Mouse (Mus musculus): ENCODE data around the gene Cnih3.

Gene Cnih3

DNA sequence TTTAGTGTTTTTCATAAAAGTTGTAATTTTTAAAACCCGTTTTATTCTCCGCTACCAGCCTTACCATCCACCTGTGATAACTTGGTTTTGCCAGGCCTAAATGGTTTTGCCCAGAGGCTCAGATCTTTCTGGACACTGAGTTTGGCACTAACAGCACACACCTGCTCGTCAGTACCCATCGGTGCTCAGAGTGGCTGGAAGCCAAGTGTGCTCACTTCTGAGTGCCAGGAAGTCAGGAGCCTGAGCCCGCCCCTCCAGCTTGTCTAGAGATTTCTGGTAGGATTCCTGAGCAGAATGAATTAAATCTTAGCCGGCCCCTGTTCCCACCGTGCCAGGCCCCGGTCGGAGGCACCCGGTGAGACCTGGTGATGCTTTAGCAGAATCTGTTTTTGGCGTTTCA, 54.9 kb downstream of the Cnih3 start:
- DNase-seq (ENCODE audit: low read depth, low spot score): no peak

DNA sequence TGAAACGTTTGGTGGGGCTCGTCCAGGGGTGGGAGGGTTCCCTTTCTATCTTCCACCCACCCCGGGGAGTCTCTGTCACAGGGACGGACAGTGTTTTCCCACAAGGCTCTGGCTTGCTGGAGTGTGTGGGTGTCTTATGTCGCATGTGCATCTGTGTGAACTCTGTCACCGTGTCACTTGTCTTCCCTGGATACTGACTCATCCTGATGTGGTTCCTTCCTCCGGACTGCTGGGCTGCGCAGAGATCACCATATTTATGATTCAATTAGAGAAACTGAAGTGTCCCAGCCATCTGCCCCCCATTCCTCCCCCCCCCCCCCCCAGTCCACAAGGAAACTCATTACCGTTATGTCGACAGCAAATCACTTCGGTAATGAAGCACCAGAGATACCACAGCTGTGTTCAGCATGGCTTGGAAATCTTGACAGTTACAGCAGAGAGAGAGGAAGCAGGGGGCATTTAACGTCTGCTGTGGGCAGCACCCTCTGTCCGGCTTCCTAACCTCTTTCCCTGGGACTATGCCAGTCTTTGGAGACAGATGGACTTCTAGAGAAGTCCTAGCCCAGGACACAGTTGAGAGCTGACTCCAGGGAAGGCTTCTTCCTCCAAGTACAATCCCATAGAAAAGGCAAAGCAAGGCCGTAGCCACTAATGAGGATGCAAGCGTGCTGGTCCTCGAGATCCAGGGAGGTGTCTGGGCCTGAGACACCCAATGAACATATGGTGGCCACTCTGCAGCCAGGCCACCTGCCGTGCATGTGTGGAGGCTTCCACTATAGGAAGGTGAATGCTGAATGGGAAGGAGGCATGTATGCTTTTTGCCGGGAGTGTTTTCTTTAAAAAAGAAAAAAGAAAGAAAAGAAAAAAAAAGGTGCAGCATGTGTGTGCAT, 55.9 kb downstream of the Cnih3 start:
- no peak for DNase-seq (ENCODE audit: low read depth, low spot score)

DNA sequence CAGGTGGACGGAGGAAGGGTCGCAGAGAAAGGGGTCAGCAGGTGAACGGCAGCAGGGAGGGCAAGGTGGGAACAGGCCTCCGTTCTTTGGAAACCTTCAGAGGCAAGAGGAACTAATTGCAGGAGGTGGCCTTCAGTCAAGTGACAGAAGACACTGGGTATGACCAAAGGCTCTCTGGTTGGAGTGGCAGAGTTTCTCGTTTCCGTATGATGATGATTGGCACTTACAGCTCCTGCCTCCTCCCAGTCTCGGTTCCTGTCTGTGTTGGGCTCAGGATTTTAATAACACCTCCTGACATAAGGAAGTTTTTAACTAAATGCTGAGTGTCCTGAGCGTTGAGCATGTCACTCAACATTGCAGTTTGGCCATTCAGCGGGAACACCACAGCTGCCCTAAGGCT, 57.3 kb downstream of the Cnih3 start:
- no peak for DNase-seq (ENCODE audit: low read depth, low spot score)

DNA sequence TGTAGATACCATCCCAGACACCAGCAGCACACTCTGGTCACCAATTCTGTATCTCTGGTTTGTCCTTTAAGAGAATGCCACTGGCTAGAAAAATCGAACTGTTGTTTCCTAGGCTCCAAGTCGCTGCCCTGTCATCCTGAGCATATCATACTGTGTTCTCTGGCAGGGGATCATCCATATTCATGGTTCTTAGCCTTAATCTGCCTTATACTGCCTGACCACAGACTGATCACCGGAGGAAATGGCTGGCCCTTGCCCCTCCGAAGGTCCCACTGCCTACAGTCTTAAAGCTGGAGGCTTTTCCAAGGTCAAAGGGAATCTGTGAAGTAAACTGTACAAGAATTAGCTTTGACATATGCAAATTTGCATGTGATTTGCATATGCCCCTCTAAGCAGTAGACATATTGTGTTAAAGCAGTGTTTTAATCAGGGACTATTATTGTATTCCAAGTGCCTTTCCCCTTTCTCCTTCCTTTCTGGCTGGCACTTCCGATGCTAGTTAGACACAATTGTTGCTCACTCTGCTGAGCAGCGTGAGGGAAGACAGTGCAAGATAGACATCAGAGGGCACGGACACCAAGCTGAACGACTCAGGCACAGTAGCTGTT, 58.3 kb downstream of the Cnih3 start:
- no peak for DNase-seq (ENCODE audit: low read depth, low spot score)

DNA sequence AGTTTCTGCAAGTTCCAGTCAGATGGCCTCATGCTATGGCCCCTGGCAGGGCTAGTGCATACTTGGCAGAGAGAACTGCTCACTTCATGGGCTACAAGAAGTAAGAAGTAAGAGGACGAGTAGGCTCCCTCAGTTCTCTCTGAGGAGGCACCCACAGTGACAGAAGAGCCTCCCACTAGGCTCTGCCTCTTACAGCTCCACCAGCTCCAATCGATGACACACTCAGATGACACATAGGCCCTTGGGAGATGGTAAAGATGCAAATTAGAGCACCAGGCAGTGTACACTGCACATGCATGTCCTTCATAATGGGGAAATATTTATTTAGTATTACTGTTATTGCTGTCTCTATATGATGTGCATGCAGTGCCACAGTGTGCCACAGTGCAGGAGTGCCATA, 62.6 kb downstream of the Cnih3 start:
- DNase-seq (ENCODE audit: low read depth, low spot score): no peak

DNA sequence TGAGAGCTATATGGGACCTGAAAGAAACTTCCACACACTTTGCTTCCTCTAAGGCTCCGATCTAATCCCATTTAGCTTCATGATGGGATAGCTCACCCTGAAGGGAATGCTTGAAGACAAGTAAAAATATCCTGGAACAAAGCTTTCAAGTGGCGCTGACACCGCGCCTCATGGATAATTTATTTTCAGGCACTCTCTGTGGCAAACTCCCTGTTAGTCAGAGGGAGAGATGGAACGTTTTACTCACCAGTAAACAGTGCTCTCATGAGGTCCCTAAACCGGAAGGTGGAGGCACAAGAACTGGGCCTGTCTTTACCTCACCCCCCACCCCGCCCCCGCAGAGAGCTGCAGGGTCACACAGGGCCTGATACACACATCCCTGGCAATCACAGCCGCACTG, 64.4 kb downstream of the Cnih3 start:
- no peak for DNase-seq (ENCODE audit: low read depth, low spot score)

DNA sequence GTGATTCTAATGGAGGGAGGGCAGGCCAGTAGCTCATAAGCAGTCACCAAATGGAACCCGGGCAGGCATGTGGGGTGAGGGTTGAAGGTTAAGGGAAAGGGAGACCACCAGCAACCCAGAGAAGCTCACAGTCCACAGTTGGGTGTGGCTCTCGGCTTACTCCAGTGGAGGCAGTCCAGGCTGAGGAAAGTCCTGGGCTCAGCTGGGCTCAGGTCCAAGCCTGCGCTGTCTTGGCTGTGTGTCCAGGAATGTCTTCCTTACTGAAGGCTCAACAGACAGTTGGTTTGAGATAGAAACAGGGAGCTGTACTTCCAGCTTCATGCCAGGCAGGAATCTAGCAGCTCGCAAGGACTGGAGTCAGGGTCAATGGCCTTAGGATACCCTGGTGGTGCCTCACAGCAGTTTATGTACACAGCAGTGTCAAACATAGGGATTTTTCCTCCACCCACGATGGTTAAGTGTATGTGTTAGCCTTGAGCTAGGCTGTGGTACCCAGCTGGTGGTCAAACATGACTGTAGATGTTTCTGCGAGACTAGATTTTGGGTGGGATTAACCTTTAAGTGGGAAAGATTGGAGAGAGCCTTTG, 65.6 kb downstream of the Cnih3 start:
- DNase-seq (ENCODE audit: low read depth, low spot score): no peak

DNA sequence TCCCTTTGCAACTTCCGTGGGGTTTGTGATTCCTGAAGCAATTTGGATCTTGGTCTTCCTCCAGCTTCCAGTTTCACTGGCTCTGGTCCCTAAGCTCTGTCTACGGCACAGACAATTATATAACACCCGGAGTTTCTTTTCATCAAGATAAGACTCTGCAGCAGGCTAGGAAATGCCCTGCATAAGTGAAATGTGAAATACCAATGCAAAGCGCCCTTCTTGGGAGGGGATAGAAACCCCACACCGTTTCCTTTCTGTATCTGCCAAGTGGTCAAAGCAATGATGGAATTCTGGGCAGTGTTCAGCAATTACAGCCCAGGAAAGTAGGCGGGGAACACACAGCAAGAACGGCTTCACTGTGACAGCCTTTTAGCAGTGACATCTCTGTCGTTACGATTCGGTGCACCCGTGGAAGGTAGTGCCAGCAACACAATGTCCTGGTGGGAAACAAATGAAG, 67.7 kb downstream of the Cnih3 start:
- DNase-seq (ENCODE audit: low read depth, low spot score): no peak

DNA sequence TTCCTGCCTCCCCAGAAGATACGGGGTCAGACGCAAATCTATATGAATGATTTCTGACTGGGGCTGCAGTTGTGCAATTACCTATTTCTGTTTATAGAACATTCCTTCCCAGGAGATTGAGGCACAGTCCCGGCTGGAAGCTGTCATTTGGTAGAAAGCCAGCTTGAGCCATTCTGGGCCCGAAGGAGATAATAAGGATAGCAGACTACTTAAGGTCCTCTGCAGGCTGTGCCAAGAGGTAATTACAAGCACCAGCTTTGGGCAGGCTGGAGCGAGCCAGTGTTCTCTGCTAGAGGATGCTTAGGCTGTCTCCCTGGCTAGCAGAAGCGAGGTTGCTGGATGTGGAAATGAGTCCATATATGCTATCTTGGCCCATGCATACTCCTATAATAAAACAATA, 70.4 kb downstream of the Cnih3 start:
- no peak for DNase-seq (ENCODE audit: low read depth, low spot score)

DNA sequence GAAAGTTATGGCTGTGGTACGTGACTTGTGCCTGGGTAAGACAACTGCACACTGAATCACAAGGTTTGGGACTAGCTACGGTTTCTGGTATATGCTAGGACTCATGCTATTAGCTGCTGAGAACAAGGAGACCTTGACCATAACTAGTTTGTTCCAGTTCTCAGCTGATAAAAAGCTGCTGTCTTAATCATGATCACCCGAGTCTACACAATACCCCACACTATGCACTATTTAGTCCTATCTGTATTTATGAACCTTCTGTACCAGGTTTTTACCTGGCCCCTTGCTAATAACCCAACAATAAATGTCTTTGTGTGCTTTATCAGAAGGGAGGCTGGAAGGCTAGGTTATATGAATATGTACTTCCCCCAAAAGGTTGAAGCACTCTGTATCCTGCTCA, 72.5 kb downstream of the Cnih3 start:
- DNase-seq (ENCODE audit: low read depth, low spot score): no peak

DNA sequence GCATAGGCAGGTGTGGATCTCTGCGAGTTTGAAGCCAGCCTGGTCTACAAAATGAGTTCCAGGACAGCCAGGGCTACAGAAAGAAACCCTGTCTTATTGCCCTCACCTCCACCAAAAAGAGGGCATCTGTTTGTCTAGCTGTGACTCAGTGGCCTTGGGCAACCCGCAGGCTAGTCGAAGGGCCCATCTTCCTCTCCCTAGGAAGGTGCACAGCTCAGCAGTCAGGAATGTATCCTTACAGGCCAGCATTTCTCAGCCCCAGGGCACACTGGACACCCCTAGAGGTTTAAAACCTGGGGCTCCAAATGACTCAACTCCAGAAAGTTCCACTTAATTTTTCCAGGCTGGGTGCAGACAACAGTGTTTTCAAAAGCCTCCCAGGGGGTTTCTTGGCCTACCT, 73.0 kb downstream of the Cnih3 start:
- DNase-seq (ENCODE audit: low read depth, low spot score): no peak

DNA sequence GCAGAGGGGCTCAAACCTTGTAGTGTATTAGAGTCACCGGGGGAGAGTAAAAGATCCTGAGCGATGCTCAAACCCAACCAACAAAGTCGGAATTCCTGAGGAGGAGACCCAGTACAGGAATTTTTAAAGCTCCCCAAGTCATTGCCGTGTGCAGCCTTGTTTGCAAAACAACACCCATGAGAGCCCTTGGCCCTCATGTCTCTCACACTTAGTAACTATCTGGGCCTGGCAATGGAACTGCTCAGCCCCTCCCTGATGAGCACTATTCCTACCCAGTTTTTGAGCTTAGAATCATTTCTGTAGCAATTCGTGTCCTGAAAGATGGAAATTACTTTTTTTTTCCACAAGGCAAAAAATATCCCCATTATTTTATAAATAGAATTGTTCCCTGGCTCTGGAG, 74.0 kb downstream of the Cnih3 start:
- no peak for DNase-seq (ENCODE audit: low read depth, low spot score)

DNA sequence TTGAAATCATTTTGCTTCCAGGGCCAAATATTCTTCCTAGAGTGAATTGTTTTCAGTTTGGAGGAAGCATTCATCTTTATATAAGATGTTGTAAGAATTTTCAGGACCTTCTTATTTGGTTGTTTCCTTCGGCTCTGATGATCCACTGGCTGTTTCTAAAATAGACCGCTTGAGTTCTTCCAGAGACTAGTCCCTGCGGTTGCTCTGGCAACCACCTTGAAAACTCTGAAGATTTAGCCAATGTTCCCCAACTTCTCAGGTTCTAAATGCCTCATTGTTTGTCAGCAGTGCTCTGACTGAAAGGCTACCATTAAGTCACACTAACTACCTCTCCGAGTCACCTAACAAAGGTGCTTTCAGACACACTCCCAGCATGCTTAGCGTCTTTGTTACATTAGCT, 80.8 kb downstream of the Cnih3 start:
- no peak for DNase-seq (ENCODE audit: low read depth, low spot score)

DNA sequence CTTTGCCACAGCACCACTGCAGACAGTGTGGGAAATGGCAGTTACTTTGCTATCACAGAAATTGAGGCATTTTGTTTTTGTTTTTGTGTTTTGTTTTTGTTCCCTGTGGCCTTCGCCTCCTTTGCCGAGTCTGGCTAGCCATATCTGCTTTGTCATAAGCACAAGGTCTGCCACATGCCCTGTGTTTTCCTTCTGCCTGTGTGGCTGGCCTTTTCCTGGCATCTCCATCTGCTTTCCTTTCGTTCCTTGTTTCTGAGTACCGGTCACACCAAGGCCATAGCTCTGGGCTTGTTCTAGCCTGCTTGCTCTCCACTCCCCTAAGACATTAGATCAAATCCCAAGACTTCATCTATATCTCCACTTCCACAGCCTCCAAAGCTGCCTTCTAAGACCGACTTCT, 83.0 kb downstream of the Cnih3 start:
- no peak for DNase-seq (ENCODE audit: low read depth, low spot score)

DNA sequence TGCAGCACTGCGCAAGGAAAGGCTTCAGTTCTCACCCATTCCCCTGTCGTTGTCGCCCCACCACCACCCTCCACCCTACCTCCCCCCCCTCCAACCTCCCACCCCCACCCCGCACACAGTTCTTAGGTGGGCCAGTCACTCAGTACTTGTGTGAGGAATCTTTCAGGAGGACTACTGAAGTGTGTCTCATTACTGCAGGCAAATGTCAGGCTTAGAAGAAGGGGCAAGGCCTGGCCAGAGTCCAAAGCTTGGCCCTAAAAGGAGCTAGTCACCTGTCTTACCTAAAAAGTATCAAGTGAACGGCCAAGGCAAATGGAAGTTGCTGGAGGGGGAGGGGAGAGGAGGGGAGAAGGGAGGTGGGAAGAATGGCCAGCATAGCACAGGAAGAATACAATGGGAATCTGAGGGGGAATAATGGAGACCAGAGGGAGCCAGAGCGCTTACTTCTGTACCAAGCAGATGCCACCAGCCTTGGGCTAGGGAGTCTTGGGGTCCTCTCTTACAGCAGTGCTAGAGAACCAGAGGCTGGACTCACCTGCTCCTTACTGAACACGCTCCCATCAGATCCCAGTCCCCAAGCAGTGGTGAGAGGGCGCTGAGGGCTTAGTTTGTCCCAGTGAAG, 88.7 kb downstream of the Cnih3 start:
- DNase-seq (ENCODE audit: low read depth, low spot score): no peak

DNA sequence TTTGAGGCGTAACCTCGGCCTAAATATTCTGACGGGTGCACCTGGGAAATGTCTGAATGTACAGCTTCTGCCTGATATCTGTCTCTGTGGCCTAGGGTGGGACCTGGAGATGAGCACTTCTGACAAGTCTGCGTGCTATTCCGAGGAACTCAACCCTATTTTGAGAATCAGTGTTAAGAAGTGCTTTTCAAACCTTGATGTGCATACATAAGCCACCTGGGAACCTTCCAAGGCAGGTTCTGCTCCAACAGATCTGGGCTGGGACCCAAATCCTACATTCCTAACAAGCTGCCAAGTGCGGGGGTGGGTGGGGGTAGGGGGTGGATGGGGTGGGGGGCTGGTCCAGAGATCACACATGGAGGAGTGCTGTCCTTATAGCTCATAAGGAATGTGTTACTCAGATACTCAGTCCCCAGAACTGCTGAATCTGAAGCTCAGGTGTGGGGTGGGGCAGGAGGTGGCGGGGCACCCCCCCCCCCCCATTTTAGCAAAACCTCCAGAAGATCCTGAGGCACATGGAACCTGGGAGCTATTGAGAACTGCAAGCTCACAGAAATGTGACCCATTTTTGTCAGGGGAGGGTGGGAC, 89.3 kb downstream of the Cnih3 start:
- DNase-seq (ENCODE audit: low read depth, low spot score): no peak

DNA sequence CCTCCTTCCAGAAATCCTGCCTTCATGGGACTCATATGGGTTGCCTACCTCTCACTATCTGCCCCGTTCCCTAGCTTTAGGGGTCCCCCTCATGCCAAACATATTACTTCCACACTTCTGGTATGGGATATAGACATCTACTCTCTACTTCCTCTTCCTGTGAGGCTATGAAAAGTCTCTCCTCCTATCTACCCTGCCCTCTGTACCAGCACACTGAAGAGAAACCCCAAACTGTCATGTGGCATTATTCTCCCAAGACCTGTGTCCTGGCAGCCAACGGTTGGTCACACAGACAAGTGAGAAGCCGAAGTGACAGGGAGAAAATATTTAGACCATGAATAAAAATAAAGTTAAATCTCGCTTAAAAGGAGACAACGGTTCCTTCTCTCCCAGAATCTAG, 92.6 kb downstream of the Cnih3 start:
- no peak for DNase-seq (ENCODE audit: low read depth, low spot score)

DNA sequence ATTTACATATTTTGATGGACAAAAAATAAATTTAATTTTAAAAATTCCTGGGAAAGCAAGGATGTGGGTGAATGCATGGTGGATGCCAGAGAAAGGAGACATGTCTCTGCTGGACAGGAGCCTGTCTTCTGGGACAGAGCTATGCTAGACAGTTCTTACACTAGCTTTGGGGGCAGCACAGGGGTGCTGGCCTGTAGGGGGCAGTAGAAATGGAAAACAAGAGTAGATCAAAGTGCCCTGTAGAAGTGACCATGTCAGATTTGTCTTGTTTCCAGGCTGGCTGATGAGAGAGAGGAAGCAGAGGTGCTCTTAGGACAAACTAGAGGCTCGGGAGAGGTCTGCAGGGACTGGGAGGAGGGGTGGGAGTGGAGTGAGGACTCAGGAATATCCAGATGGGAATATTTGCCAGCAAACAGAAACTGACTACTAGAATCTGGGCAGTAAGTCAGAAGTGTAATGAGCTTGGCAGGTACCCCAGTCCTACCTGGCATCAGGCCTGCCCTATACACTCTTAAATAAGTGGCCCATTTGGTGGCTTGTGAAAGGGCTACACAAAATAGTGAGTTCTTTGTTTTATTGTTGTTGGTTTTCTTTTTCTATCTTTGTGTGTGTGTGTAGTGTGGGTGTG, 93.3 kb downstream of the Cnih3 start:
- DNase-seq (ENCODE audit: low read depth, low spot score): no peak

DNA sequence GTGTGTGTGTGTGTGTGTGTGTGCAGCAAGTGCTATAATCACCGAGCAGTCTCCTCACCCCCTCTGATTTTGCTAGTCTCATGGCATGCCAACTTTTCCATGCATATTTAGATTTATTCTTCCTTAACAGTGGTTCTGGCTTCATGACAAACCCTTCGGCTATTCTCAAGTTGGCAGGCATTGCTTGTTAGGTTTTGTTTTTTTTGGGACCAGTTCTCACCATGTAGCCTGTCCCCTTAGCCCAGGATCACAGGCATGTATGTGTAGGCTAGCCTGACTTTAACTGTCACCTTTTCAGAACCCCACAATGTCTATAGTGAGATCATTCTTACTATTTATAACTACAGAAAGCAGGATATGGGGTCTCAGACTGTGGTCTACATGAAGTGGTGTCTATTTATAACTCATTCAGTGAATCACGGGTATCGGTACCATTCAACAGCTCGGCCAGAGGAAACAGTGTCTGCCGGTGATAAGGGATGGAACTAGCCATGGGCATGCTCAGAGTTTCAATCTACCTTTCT, 94.2 kb downstream of the Cnih3 start:
- DNase-seq (ENCODE audit: low read depth, low spot score): no peak

DNA sequence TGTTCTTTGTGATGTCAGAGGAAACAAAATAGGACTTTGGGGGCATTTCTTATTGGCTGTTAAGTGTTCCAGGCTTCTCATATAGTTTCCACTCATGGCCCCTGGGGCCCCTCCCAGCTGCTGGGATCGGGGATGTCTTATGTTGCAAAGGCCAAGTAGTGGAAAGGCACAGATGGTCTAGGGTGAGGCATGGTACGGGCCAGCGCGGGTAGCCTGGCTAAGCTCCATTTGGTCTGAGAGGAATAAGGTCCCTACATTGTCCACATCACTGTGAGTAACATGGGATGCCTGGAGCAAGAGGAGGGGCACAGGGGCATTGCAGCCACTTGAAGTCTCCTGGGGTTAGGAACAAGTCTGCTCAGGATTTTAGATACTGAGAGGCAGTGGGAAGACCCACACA, 95.1 kb downstream of the Cnih3 start:
- no peak for DNase-seq (ENCODE audit: low read depth, low spot score)

DNA sequence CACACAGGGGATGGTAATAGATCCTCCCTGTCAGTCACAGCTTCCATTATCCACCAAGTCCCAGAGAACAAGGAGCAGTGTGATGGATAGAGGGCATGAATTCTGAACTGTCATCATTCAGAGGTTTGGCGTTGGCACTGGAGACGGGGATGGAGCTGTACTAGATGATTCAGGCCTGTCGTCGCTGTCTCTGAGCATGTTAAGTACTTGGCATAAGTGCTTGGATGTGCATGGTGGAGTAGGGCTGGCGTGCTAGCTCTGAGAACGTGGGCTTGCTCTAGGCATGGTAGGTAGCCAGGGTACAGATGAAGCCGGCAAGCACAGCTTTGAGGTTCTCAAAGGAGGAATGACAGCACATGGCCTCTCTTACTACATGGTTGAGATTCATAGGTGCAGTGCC, 95.6 kb downstream of the Cnih3 start:
- no peak for DNase-seq (ENCODE audit: low read depth, low spot score)
